Mouse (Mus musculus): ENCODE data around the gene Nos1ap.

- no peak for TF ChIP-seq POLR2A (IDR thresholded peaks at IDR 0.05; ENCODE audit: borderline replicate concordance, extremely low read depth, insufficient read depth, insufficient read length, poor library complexity, severe bottlenecking)
- TF ChIP-seq CTCF (IDR thresholded peaks at IDR 0.05; ENCODE audit: borderline replicate concordance, extremely low read depth, insufficient read depth, insufficient read length) = no peak
Observed at GRCm38 (mm10) chr1:170305002-170305401, 284.7 kb downstream of the Nos1ap start.
